Mouse (Mus musculus) MEL (cell line): ENCODE data around the gene Tex22. TPM values are rescaled to one million over a fixed set of nuclear protein-coding genes. Genes with fewer than 3 reads are reported as not detected.

Experiments used
- DNase-seq: peaks from one replicate; pipeline ENCODE4 v3.0.0; 2011; ENCODE audit warnings: low read depth, low spot score
- H3K27ac ChIP-seq: 2 replicates; pipeline ENCODE4 v1.5.1; 2012; ENCODE audit warnings: low read depth, mild to moderate bottlenecking, control low read depth, low read length, moderate library complexity; ENCODE audit not compliant: control insufficient read depth
- H3K27me3 ChIP-seq, 2 experiments: fragments of 150-350 bp in 1 of 2; sonication (generic) in 1 of 2; 2 replicates each; pipeline ENCODE4 v1.6.1; 2012; ENCODE audit warnings: low read length in 2 of 2, mild to moderate bottlenecking in 2 of 2, improper control_type of control experiment in 1 of 2, moderate library complexity in 1 of 2; ENCODE audit not compliant: insufficient read depth in 2 of 2, control insufficient read depth in 1 of 2
- H3K36me3 ChIP-seq, 2 experiments: 2 replicates each; pipeline ENCODE4 v1.6.1; 2012 to 2014; ENCODE audit warnings: low read length in 2 of 2, improper control_type of control experiment in 1 of 2, inconsistent platforms in 1 of 2, mild to moderate bottlenecking in 1 of 2; ENCODE audit not compliant: insufficient read depth in 2 of 2, control insufficient read depth in 1 of 2
- H3K4me1 ChIP-seq, 2 experiments: fragments of 150-350 bp in 1 of 2; sonication (generic) in 1 of 2; 2 replicates each; pipeline ENCODE4 v1.6.1; 2012; ENCODE audit warnings: low read length in 2 of 2, improper control_type of control experiment in 1 of 2, mild to moderate bottlenecking in 1 of 2; ENCODE audit not compliant: insufficient read depth in 2 of 2, control insufficient read depth in 1 of 2
- H3K4me3 ChIP-seq, 2 experiments: fragments of 150-350 bp in 1 of 2; sonication (generic) in 1 of 2; 2 replicates each; pipeline ENCODE4 v1.5.1; 2012; ENCODE audit warnings: low read depth in 2 of 2, low read length in 2 of 2, mild to moderate bottlenecking in 2 of 2, moderate library complexity in 2 of 2, control low read depth in 1 of 2, improper control_type of control experiment in 1 of 2; ENCODE audit not compliant: control insufficient read depth in 1 of 2, insufficient read depth in 1 of 2
- H3K79me2 ChIP-seq: 2 replicates; pipeline ENCODE4 v1.6.1; 2012; ENCODE audit warnings: mild to moderate bottlenecking, low read length, moderate library complexity; ENCODE audit not compliant: control insufficient read depth, poor library complexity, insufficient read depth
- H3K9ac ChIP-seq: 2 replicates; pipeline ENCODE4 v1.6.1; 2012; ENCODE audit warnings: low read depth, mild to moderate bottlenecking, control low read depth, low read length, moderate library complexity; ENCODE audit not compliant: control insufficient read depth, poor library complexity, severe bottlenecking
- H3K9me3 ChIP-seq: fragments of 150-350 bp; sonication (generic); replicated peaks from 2 replicates; pipeline ENCODE4 v1.6.1; 2012; ENCODE audit warnings: mild to moderate bottlenecking, low read length, improper control_type of control experiment, moderate library complexity; ENCODE audit not compliant: insufficient read depth
- E2F4 ChIP-seq: IDR thresholded peaks from 2 replicates; pipeline ENCODE4 v1.6.1; 2011; ENCODE audit warnings: low read depth, low read length, improper control_type of control experiment, borderline replicate concordance
- GABPA ChIP-seq: IDR thresholded peaks from 2 replicates; pipeline ENCODE4 v1.6.1; 2012; ENCODE audit warnings: low read depth, mild to moderate bottlenecking, inconsistent platforms, low read length, improper control_type of control experiment, moderate library complexity
- GATA1 ChIP-seq: IDR thresholded peaks from 2 replicates; pipeline ENCODE4 v1.6.1; 2011; ENCODE audit warnings: low read depth, low read length, improper control_type of control experiment
- HCFC1 ChIP-seq: IDR thresholded peaks from 2 replicates; pipeline ENCODE4 v1.6.1; 2012; ENCODE audit warnings: low read depth, mild to moderate bottlenecking, inconsistent platforms, low read length, improper control_type of control experiment, moderate library complexity
- JUND ChIP-seq: IDR thresholded peaks from 2 replicates; pipeline ENCODE4 v1.6.1; 2011; ENCODE audit warnings: low read depth, mild to moderate bottlenecking, improper control_type of control experiment, low read length
- KAT2A ChIP-seq: conservative IDR thresholded peaks from 2 replicates; pipeline ENCODE4 v1.6.1; 2012; ENCODE audit warnings: low read depth, low read length, improper control_type of control experiment, inconsistent platforms
- POLR2AphosphoS2 ChIP-seq: IDR thresholded peaks from 2 replicates; pipeline ENCODE4 v1.6.1; 2011; ENCODE audit warnings: low read length, improper control_type of control experiment
- POLR2AphosphoS5 ChIP-seq: IDR thresholded peaks from 2 replicates; pipeline ENCODE4 v1.6.1; 2012; ENCODE audit warnings: low read depth, borderline replicate concordance, mild to moderate bottlenecking, inconsistent platforms, low read length, moderate library complexity, mixed read lengths
- RAD21 ChIP-seq: IDR thresholded peaks from 2 replicates; pipeline ENCODE4 v1.6.1; 2011; ENCODE audit warnings: mild to moderate bottlenecking, low read depth, low read length, improper control_type of control experiment
- RCOR1 ChIP-seq: IDR thresholded peaks from 2 replicates; pipeline ENCODE4 v1.6.1; 2012; ENCODE audit warnings: low read depth, mild to moderate bottlenecking, inconsistent platforms, low read length, improper control_type of control experiment
- SMC3 ChIP-seq: IDR thresholded peaks from 2 replicates; pipeline ENCODE4 v1.6.1; 2011; ENCODE audit warnings: low read depth, low read length, improper control_type of control experiment
- TAL1 ChIP-seq: IDR thresholded peaks from 2 replicates; pipeline ENCODE4 v1.6.1; 2012; ENCODE audit warnings: mild to moderate bottlenecking, inconsistent platforms, low read length, moderate library complexity, mixed read lengths
- USF1 ChIP-seq: IDR thresholded peaks from 2 replicates; pipeline ENCODE4 v1.6.1; 2014; ENCODE audit warnings: low read depth, mild to moderate bottlenecking, inconsistent platforms, low read length, improper control_type of control experiment, moderate library complexity
- ZNF384 ChIP-seq: IDR thresholded peaks from 2 replicates; pipeline ENCODE4 v1.6.1; 2012; ENCODE audit warnings: low read depth, mild to moderate bottlenecking, inconsistent platforms, low read length, improper control_type of control experiment
- polyA plus RNA-seq, 2 experiments: library from polyadenylated mRNA; stranded (reverse) in 1 of 2; unstranded in 1 of 2; fragments of >175 nt in 1 of 2; fragments of >200 nt in 1 of 2; gene quantifications; 2 replicates each; pipeline versions ENCODE4 v1.2.1 to v1.2.4; 2012; ENCODE audit warnings: low replicate concordance in 2 of 2, low read depth in 1 of 2; ENCODE audit not compliant: insufficient read length in 2 of 2, insufficient read depth in 1 of 2, missing spikeins in 1 of 2
- total RNA-seq: library from RNA; depleted of rRNA; stranded (reverse); fragments of 300-350 nt; gene quantifications from 2 replicates; pipeline ENCODE4 v1.2.3, GENCODE M21; 2012

Gene Tex22
- total and polyA plus RNA-seq, 3 experiments = 0.43 to 0.65 TPM; not detected in 1

DNA sequence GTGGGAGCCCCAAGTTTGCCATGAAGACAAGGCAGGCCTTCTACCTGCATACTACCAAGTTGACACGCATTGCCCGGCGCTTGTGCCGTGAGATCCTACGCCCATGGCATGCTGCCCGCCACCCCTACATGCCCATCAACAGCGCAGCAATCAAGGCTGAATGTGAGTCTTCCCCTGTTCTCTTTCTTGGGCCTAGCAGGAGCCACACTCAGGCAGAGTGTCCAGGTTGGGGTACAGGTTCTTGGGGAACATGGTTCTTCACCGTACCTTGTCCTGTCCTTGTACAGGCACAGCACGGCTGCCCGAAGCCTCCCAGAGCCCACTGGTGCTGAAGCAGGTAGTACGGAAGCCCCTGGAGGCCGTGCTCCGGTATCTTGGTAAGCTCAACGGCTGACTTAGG is 57.3 kb downstream of the Tex22 start:
- Histone ChIP-seq H3K9me3 (no peaks in the 10 kb centered on the region), H3K27ac (no peak overlapping the region), H3K79me2 (no peaks in the 10 kb centered on the region), H3K27me3 (no peaks in the 10 kb centered on the region), H3K36me3 (peaks cover 0 to 53% of the 10 kb centered on the region in 2 experiments; a peak in 2 of 4 replicates), H3K9ac (no peak overlapping the region), H3K4me1 (no peaks in the 10 kb centered on the region), H3K4me3 (no peak overlapping the region)
- TF ChIP-seq SMC3 (no peak), JUND (no peak), ZNF384 (no peak)
- DNase-seq = no peak

DNA sequence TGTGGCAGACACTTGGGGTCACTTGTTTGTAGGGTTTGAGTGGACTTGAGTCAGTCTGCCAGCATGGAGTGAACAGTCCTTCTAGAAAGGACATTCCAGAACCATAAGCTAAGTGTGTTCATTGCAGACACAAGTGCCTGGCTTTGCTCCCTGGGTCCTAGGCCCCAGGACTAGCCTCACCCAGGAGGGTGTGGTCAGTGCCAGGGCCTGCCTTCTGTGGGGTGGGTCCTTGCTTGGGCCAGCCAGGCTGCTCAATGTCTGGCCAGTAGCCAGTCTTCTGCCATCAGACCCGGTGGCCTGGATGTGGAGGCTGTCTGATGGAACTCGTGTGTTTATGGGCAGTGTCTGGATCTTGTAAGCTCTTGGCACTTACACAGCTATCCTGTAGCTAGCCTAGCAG is 58.3 kb downstream of the Tex22 start:
- Histone ChIP-seq H3K36me3 (peaks cover 0 to 47% of the 10 kb centered on the region in 2 experiments; a peak in 2 of 4 replicates), H3K4me1 (no peaks in the 10 kb centered on the region), H3K9me3 (no peaks in the 10 kb centered on the region), H3K9ac (no peak overlapping the region)
- TF ChIP-seq TAL1 (peak; percentile 13; the same call in 1 of the 2 replicates), E2F4 (no peak), GATA1 (no peak), GABPA (no peak)
- TF ChIP-seq, all 39 proteins: peak for 1
- Histone ChIP-seq H3K4me3 (no peak overlapping the region), H3K27ac (no peak overlapping the region), H3K27me3 (no peaks in the 10 kb centered on the region), H3K79me2 (no peaks in the 10 kb centered on the region)
- DNase-seq = no peak

DNA sequence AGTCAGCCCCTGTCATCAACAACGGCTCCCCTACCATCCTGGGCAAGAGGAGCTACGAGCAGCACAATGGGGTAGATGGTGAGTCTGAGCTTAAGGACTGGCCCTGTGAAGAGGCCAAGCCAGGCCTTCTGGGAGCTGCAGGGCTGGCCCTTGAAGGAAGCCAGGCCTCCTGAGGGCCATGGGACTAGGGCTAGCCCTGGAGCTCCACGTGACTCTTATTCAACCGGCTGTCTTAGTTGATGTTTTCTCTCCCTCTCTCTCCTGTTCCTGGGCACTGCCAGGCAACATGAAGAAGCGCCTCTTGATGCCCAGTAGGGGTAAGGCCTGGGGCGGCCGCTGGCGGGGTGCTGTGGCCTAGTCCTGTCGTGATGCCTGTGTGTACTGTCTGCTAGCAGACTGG is 59.0 kb downstream of the Tex22 start:
- no peak for DNase-seq
- no peak for TF ChIP-seq KAT2A
- no peak for TF ChIP-seq POLR2AphosphoS2
- TF ChIP-seq HCFC1 = no peak
- no peak for TF ChIP-seq POLR2AphosphoS5
- TF ChIP-seq RCOR1 = no peak
- no peak for TF ChIP-seq RAD21
- TF ChIP-seq GATA1 = no peak
- no peak for TF ChIP-seq USF1
- Histone ChIP-seq H3K79me2 (no peaks in the 10 kb centered on the region), H3K4me3 (no peak overlapping the region), H3K27me3 (no peaks in the 10 kb centered on the region), H3K36me3 (peaks cover 0 to 43% of the 10 kb centered on the region in 2 experiments; a peak in 2 of 4 replicates), H3K27ac (no peak overlapping the region), H3K9ac (no peak overlapping the region), H3K4me1 (no peaks in the 10 kb centered on the region), H3K9me3 (no peaks in the 10 kb centered on the region)
